Mouse (Mus musculus): ENCODE data around the gene Pde1a. TPM values are rescaled to one million over a fixed set of nuclear protein-coding genes. Genes with fewer than 3 reads are reported as not detected.
A peak's percentile ranks its signal among the peaks of the same experiment; 100 is the strongest.

The Pde1a gene
- polyA plus RNA-seq, 1 experiment from 2014 or later, result 17.8 TPM

- WGBS, result 18% methylated on average over 4 of the region's 4 CpGs
- no peaks in the 10 kb centered on the region for H3K27me3 ChIP-seq (ENCODE audit: insufficient read depth, low read length)
- H3K4me1 ChIP-seq (ENCODE audit: insufficient read depth, low read length), result peaks cover 3% of the 10 kb centered on the region; the same call in 1 of the 2 replicates
- H3K36me3 ChIP-seq (ENCODE audit: insufficient read depth, low read length), result no peaks in the 10 kb centered on the region
- H3K4me2 ChIP-seq (replicated peaks; ENCODE audit: low read depth, low read length), result no peak overlapping the region
- no peak for ATAC-seq (ENCODE audit: low FRiP score, low TSS enrichment)
- H3K9me3 ChIP-seq (ENCODE audit: low read length), result no peaks in the 10 kb centered on the region
- no peak overlapping the region for H3K27ac ChIP-seq (ENCODE audit: low read length)
- H3K4me3 ChIP-seq (ENCODE audit: low read length), result no peak overlapping the region
- H3K9ac ChIP-seq (replicated peaks; ENCODE audit: low read length), result no peak overlapping the region
Measured at GRCm38 (mm10) chr2:80126663-80127062, 2.6 kb downstream of the Pde1a start.

DNA sequence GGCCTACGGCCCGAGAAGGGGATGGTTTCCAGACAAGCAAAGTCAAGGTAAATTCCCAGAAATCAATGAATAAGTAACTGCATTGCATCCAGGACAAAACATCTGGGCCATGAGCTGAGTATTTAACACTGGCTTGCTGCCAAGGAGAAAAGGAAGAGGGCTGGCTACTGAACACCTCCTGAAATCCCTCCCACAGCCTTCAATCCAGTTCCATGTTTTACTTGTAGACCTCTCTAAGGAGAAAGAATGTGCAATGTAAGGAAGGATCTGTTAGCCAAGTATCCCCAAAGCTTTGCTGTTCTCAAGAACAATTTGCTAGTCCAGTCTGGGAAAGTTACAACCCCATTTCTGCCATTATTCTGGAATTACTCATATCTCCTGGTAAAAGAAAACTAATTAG is 42.4 kb downstream of the Pde1a start:
- 92% methylated on average over 2 of the region's 2 CpGs for WGBS
- Histone ChIP-seq H3K27ac (ENCODE audit: low read length) (no peak overlapping the region), H3K9ac (replicated peaks; ENCODE audit: low read length) (no peak overlapping the region), H3K9me3 (ENCODE audit: low read length) (no peaks in the 10 kb centered on the region), H3K4me3 (ENCODE audit: low read length) (no peak overlapping the region), H3K27me3 (ENCODE audit: insufficient read depth, low read length) (no peaks in the 10 kb centered on the region), H3K4me2 (replicated peaks; ENCODE audit: low read depth, low read length) (no peak overlapping the region), H3K36me3 (ENCODE audit: insufficient read depth, low read length) (no peaks in the 10 kb centered on the region), H3K4me1 (ENCODE audit: insufficient read depth, low read length) (no peaks in the 10 kb centered on the region)
- no peak for ATAC-seq (ENCODE audit: low FRiP score, low TSS enrichment)

DNA sequence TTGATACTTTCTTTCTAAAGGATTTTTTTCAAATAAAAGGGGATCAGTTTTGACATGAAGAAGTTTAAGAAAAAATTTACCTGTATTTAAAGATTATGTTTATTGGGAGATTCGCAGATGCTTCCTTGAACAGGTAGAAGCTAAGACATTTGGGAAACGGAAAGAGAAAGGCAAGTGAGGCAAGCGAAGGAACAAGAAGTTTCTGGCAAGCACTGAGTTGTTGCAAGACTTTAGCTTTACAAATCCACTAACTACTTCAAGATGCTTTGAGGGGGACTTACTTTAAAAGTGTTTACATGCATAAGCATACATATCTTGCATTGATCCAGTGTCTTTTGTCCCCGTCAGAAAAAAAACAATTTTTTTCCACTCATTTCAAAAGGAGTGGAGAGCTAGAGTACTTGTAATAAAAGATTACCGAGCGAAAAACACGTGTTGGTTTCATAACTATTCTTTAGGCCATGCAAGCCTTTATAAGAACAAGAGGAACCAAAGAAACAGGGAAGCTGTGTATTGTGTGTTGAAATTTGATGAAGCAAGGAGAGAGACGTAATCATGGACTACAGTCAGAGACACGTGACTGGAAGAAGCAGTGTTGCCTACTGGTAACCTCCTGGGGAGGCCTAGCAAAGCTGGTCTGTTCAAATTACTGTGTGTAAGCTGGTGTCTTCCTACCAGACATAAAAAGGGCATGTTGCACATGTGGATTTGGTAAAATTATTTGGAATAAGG is 49.0 kb downstream of the Pde1a start:
- no peak overlapping the region for H3K4me2 ChIP-seq (replicated peaks; ENCODE audit: low read depth, low read length)
- H3K36me3 ChIP-seq (ENCODE audit: insufficient read depth, low read length), result no peaks in the 10 kb centered on the region
- no peaks in the 10 kb centered on the region for H3K9me3 ChIP-seq (ENCODE audit: low read length)
- no peak overlapping the region for H3K9ac ChIP-seq (replicated peaks; ENCODE audit: low read length)
- H3K27ac ChIP-seq (ENCODE audit: low read length), result no peak overlapping the region
- H3K27me3 ChIP-seq (ENCODE audit: insufficient read depth, low read length), result no peaks in the 10 kb centered on the region
- 86% methylated on average over 9 of the region's 9 CpGs for WGBS
- H3K4me3 ChIP-seq (ENCODE audit: low read length), result no peak overlapping the region
- no peak for ATAC-seq (ENCODE audit: low FRiP score, low TSS enrichment)
- no peaks in the 10 kb centered on the region for H3K4me1 ChIP-seq (ENCODE audit: insufficient read depth, low read length)

DNA sequence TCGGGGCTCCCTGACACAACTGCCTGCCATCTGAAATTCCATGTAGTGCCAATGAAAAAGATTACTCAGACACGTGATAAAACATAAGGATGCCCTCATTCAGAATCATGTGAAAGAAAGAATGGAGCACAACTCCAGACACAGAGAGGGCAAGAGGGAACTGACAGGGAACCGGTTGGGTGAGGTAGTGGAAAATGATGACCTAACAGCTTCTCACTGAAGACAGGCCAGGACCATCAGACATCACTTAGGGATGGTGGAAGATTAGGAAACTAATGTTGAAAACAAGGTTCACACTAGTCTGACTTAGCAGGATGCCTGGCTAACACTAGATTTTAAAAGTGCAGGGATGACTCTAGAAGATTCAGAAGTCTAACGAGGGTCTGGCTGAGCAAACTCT is 49.6 kb downstream of the Pde1a start:
- no peaks in the 10 kb centered on the region for H3K4me1 ChIP-seq (ENCODE audit: insufficient read depth, low read length)
- no peak overlapping the region for H3K4me3 ChIP-seq (ENCODE audit: low read length)
- H3K27me3 ChIP-seq (ENCODE audit: insufficient read depth, low read length), result no peaks in the 10 kb centered on the region
- WGBS, result 86% methylated on average over 4 of the region's 4 CpGs
- no peak overlapping the region for H3K9ac ChIP-seq (replicated peaks; ENCODE audit: low read length)
- no peaks in the 10 kb centered on the region for H3K36me3 ChIP-seq (ENCODE audit: insufficient read depth, low read length)
- no peaks in the 10 kb centered on the region for H3K9me3 ChIP-seq (ENCODE audit: low read length)
- no peak for ATAC-seq (ENCODE audit: low FRiP score, low TSS enrichment)
- no peak overlapping the region for H3K4me2 ChIP-seq (replicated peaks; ENCODE audit: low read depth, low read length)
- no peak overlapping the region for H3K27ac ChIP-seq (ENCODE audit: low read length)

DNA sequence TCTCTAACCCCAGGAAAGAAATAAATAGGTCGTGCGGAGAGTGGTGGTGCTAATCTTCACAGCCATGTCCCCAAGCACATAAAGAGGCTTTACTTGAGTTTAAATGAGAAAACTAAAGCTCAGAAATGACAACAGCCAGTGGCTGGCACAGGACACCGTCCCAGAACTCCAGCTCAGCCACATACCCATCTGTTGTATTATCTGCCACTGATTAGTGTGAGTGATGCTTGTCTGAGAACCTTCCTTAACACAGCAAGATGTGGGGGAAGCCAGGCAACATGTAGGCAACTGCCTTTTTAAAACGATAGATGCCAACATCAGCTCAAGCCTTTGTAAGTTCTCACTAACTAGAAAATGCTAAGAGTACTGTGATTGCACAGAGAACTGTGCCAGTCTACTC is 52.9 kb downstream of the Pde1a start:
- no peaks in the 10 kb centered on the region for H3K36me3 ChIP-seq (ENCODE audit: insufficient read depth, low read length)
- no peaks in the 10 kb centered on the region for H3K27me3 ChIP-seq (ENCODE audit: insufficient read depth, low read length)
- H3K4me1 ChIP-seq (ENCODE audit: insufficient read depth, low read length), result no peaks in the 10 kb centered on the region
- no peak overlapping the region for H3K9ac ChIP-seq (replicated peaks; ENCODE audit: low read length)
- no peak for ATAC-seq (ENCODE audit: low FRiP score, low TSS enrichment)
- 80% methylated on average over 4 of the region's 4 CpGs for WGBS
- H3K4me2 ChIP-seq (replicated peaks; ENCODE audit: low read depth, low read length), result no peak overlapping the region
- H3K9me3 ChIP-seq (ENCODE audit: low read length), result no peaks in the 10 kb centered on the region
- H3K27ac ChIP-seq (ENCODE audit: low read length), result no peak overlapping the region
- H3K4me3 ChIP-seq (ENCODE audit: low read length), result no peak overlapping the region

DNA sequence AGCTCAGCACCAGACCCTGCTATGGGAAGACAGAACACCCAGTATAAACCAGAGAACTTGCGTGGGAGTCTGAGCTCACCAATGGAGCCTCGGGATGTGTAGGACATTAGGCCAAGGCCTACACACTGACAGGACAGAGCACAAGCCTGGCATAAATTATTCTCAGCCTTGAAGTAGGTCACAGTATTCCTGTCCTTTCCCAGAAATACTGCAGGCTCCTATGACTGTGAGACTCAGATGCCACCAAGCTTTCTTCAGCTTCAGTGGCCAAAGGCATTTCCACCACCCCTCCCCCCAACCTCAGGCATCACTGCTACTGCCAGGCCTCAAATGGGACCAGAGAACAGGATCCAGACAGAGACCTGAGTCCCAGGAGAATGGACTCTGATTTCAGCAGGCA is 54.7 kb downstream of the Pde1a start:
- H3K4me2 ChIP-seq (replicated peaks; ENCODE audit: low read depth, low read length), result no peak overlapping the region
- H3K27me3 ChIP-seq (ENCODE audit: insufficient read depth, low read length), result no peaks in the 10 kb centered on the region
- no peaks in the 10 kb centered on the region for H3K4me1 ChIP-seq (ENCODE audit: insufficient read depth, low read length)
- no peaks in the 10 kb centered on the region for H3K9me3 ChIP-seq (ENCODE audit: low read length)
- H3K9ac ChIP-seq (replicated peaks; ENCODE audit: low read length), result no peak overlapping the region
- peak; percentile 63 for ATAC-seq (ENCODE audit: low FRiP score, low TSS enrichment)
- no peaks in the 10 kb centered on the region for H3K36me3 ChIP-seq (ENCODE audit: insufficient read depth, low read length)
- WGBS, result 54% methylated on average over 2 of the region's 2 CpGs
- no peak overlapping the region for H3K27ac ChIP-seq (ENCODE audit: low read length)
- no peak overlapping the region for H3K4me3 ChIP-seq (ENCODE audit: low read length)

DNA sequence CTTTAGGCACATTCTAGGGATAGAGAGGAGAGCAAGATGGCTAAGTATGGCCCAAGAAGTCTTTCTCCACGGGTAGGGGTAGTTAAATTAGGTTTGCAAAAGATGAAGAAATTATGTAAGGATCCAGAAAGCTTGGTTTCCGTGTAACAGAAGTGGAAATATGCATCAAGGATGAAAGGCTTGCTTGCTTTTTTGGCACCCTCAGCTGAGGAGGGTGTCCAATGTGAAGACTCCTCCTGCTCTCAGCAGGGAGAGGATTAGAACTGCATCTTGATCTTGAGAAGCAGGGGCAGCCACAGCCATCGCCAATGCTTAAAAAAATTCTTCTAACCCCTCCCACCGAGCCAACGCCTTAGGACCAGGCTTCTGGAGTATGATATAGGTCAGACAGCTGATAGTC is 55.2 kb downstream of the Pde1a start:
- WGBS, result 69% methylated on average over 5 of the region's 5 CpGs
- no peak; the same call in 1 of the 2 replicates for ATAC-seq (ENCODE audit: low FRiP score, low TSS enrichment)

GRCm38 (mm10) chr2:80073426-80073825 is 55.8 kb downstream of the Pde1a start:
- no peaks in the 10 kb centered on the region for H3K27me3 ChIP-seq (ENCODE audit: insufficient read depth, low read length)
- no peak overlapping the region for H3K4me2 ChIP-seq (replicated peaks; ENCODE audit: low read depth, low read length)
- H3K9ac ChIP-seq (replicated peaks; ENCODE audit: low read length), result no peak overlapping the region
- no peaks in the 10 kb centered on the region for H3K36me3 ChIP-seq (ENCODE audit: insufficient read depth, low read length)
- H3K27ac ChIP-seq (ENCODE audit: low read length), result no peak overlapping the region
- no peak overlapping the region for H3K4me3 ChIP-seq (ENCODE audit: low read length)
- WGBS, result 85% methylated on average over 2 of the region's 2 CpGs
- no peak for ATAC-seq (ENCODE audit: low FRiP score, low TSS enrichment)
- H3K4me1 ChIP-seq (ENCODE audit: insufficient read depth, low read length), result no peaks in the 10 kb centered on the region
- H3K9me3 ChIP-seq (ENCODE audit: low read length), result no peaks in the 10 kb centered on the region

More for the DNA sequence above, 55.2 kb downstream of the Pde1a start:
- no peak overlapping the region for H3K9ac ChIP-seq (replicated peaks; ENCODE audit: low read length)
- H3K27me3 ChIP-seq (ENCODE audit: insufficient read depth, low read length), result no peaks in the 10 kb centered on the region
- H3K4me2 ChIP-seq (replicated peaks; ENCODE audit: low read depth, low read length), result no peak overlapping the region
- no peaks in the 10 kb centered on the region for H3K36me3 ChIP-seq (ENCODE audit: insufficient read depth, low read length)
- no peak overlapping the region for H3K4me3 ChIP-seq (ENCODE audit: low read length)
- H3K27ac ChIP-seq (ENCODE audit: low read length), result no peak overlapping the region
- no peaks in the 10 kb centered on the region for H3K4me1 ChIP-seq (ENCODE audit: insufficient read depth, low read length)
- no peaks in the 10 kb centered on the region for H3K9me3 ChIP-seq (ENCODE audit: low read length)

- Histone ChIP-seq H3K9ac (replicated peaks; ENCODE audit: low read length) (no peak overlapping the region), H3K4me3 (ENCODE audit: low read length) (no peak overlapping the region), H3K36me3 (ENCODE audit: insufficient read depth, low read length) (no peaks in the 10 kb centered on the region), H3K4me1 (ENCODE audit: insufficient read depth, low read length) (no peaks in the 10 kb centered on the region), H3K9me3 (ENCODE audit: low read length) (no peaks in the 10 kb centered on the region), H3K27ac (ENCODE audit: low read length) (no peak overlapping the region), H3K27me3 (ENCODE audit: insufficient read depth, low read length) (no peaks in the 10 kb centered on the region), H3K4me2 (replicated peaks; ENCODE audit: low read depth, low read length) (no peak overlapping the region)
- ATAC-seq (ENCODE audit: low FRiP score, low TSS enrichment), result no peak
- WGBS, result 60% methylated on average over 3 of the region's 3 CpGs
Measured at GRCm38 (mm10) chr2:80069745-80070144, 59.5 kb downstream of the Pde1a start.

- H3K27ac ChIP-seq (ENCODE audit: low read length), result no peak overlapping the region
- no peak overlapping the region for H3K4me2 ChIP-seq (replicated peaks; ENCODE audit: low read depth, low read length)
- no peak overlapping the region for H3K9ac ChIP-seq (replicated peaks; ENCODE audit: low read length)
- no peaks in the 10 kb centered on the region for H3K36me3 ChIP-seq (ENCODE audit: insufficient read depth, low read length)
- no peak overlapping the region for H3K4me3 ChIP-seq (ENCODE audit: low read length)
- H3K27me3 ChIP-seq (ENCODE audit: insufficient read depth, low read length), result no peaks in the 10 kb centered on the region
- no peaks in the 10 kb centered on the region for H3K9me3 ChIP-seq (ENCODE audit: low read length)
- WGBS, result 86% methylated on average over 4 of the region's 4 CpGs
- H3K4me1 ChIP-seq (ENCODE audit: insufficient read depth, low read length), result no peaks in the 10 kb centered on the region
- ATAC-seq (ENCODE audit: low FRiP score, low TSS enrichment), result no peak
Measured at GRCm38 (mm10) chr2:80066449-80066848, 62.8 kb downstream of the Pde1a start.
